Mouse (Mus musculus): Measurements from ENCODE around the gene Fam186b.

DNA sequence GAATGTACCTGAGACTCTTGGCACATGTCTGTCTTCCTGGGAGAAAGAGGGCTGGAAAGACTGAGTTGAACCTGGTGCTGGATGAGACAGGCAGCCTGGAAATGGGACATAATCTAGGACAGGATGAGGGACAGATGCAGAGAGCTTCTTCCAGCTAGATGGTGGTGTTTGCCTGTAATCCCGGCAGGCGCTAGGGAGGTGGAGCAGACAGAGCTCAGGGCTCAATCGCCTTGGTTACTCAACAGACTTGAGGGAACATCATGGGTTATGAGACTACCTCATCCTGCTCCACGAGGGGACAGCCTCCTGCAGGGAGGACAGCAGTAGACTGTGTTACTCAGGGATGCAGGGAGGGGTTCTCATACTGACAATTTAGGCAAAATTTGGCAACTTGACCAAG lies 54.4 kb downstream of the Fam186b start:
- TF ChIP-seq CTCF (conservative IDR thresholded peaks at IDR 0.05; ENCODE audit: insufficient read depth, insufficient read length, low read depth, low read length) (no peak), POLR2A (IDR thresholded peaks at IDR 0.05; ENCODE audit: low read depth, low read length) (no peak)

Measured in kidney, adult 2 months (tissue).